Mouse (Mus musculus) heart, adult 2 months (tissue): ENCODE data around the gene Nrd1.

Experiments
- CTCF ChIP-seq: fragments of 200-600 bp; IDR thresholded peaks from 2 replicates; pipeline ENCODE4 v1.8.1; 2022; ENCODE audit warnings: antibody characterized with exemption, mild to moderate bottlenecking, moderate library complexity
- POLR2A ChIP-seq: fragments of 200-500 bp; IDR thresholded peaks from 2 replicates; pipeline ENCODE4 v1.6.1; 2011; ENCODE audit warnings: mild to moderate bottlenecking, low read depth, low read length, control low read depth; ENCODE audit not compliant: insufficient read depth

- TF ChIP-seq CTCF (no peak), POLR2A (no peak)
These were observed 53.5 kb downstream of the Nrd1 start for GRCm38 (mm10) chr4:109054003-109054402.
